Mouse (Mus musculus): ENCODE data around the gene Epc2. TPM values are rescaled to one million over a fixed set of nuclear protein-coding genes. Genes with fewer than 3 reads are reported as not detected.

The Epc2 gene
- total RNA-seq, 2 experiments from 2014 or later: 42.4 to 45.1 TPM

DNA sequence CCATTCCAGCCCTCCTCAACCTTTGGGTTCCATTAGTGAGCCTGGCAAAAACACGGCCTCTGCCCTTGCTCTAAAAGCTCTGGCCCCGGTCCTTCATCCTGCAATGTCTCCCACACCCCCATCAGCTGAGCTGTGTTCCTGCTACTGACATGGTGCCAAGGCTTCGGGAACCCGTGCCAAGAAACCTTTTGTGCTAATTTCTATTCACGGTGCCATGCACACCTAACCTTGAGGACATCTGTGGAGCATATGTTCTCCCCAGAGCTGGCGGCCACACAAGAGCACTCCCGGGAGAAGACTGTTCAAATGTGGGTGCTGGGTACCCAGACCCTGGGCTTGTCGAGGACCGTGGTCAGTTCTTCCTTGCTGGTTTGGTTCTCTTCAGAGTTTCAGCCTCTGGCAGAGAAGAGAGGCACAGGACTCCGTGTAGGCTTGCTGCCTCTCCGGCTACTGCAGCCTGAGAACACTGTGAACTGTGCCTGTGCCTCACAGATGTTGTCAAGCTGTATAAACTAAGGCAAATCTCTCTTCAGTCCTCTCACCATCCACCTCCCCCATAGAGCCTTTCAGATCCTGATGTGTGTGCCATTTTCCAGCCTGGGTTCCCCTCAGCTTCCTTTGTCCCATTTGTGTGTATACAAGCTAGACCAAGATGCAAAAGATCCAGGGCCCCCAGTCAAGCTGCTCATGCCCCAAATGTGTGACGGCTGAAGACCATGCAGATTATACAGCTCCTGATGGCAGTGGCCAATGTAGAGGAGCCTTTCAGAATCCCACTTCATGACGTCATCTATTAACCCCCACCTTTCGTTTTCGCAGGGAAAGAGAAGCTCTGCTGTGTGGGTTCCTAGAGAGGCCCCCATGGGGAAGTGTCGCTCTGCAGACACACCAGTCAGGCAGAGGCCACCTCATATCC is 118.8 kb downstream of the Epc2 start:
- DNase-seq (ENCODE audit: low spot score in 2 of 2): peak; percentile 39 to 42

DNA sequence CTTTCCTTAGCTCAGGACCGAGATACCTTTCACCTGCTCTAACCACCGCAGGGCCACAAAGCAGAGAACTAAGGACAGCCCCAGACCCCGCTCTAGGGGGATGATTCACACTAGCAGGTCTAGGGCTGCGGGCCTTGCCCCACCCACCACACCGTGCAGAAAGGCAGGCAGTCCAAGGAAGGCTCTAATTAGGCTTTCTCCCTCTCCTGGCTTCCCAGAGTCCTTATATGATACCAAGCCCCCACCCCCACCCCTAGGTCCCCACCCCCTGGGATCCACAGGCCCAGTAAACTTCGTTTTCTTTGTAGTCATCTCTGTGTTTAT is 119.5 kb downstream of the Epc2 start:
- no peak for DNase-seq (ENCODE audit: low spot score in 2 of 2)

DNA sequence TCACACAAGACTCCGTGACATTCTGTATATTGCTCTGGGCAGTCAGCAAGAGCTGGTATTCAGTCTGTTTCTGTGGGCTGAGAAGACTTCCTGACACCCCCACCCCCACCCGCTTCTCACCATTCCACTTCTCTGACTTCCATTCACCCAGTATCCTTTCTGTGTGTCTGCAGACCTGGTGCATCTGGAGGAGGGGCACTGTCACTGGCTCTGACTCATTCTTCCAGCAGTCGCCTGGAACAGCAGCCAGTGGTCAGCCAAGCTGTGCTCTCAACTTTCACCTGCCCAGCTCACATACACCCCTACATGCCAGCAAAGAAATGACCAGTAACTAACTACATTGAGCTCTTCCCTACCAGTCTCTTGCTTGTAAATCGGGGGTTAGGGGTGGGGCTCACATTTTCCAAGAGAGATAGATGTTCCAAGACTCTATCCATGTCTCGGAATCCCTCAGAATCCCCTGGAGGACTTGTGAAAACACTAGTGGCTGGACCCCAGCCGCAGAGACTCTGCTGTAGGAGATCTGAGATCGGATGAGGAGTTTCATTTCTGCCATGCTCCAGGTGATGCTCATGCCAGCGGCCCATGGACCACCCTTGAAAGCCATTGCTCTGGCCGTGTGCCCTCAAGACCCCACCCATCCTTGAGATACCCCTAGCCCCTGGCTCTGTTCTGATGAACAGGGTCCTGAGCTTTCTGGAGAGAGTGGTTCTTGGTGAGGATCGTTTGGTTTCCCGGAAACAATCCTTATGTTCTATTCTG is 120.1 kb downstream of the Epc2 start:
- DNase-seq (ENCODE audit: low spot score in 2 of 2): no peak

DNA sequence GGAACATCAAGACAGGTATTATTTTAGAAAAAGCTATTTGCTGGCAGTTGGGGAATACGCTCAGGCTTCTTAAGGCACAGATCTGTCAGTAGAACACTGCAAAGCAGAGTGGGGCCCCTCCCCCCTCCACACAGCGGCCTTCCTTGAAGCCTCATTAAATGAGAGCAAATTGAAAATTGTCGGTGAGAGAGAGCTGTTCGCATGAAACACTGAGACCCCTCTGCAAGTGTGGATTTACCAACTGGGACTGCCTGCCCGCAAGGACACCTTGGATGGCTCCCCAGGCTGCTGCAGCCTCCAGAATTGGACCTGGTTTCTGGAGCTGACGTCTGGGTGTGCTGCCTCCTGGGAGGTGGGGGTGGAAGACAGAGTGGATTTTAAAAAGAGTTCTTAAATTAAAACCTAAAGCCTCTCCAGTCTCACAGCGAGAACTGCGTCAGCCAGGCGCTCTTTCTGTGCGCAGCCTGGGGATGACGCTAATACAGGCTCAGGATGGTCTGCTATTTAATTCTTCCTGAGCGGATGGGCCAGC is 120.9 kb downstream of the Epc2 start:
- peak; percentile 22 to 52 for DNase-seq (ENCODE audit: low spot score in 2 of 2)

DNA sequence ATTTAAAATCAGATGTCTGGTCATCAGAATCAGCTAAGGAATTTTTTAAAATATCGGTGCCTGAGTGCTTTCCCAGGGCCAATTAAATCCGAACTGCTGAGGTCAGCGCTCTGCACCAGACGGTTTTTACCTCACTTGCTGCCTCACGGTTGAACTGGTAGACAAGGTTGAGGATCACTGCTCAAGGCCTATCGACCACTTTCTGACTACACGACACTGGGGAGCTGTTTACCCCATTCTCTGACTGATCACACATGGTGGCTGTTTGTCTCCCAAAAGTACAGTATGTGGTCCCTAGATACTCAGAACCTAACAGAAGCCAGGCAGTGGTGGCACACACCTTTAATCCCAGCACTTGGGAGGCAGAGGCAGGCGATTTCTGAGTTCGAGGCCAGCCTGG is 121.4 kb downstream of the Epc2 start:
- DNase-seq (ENCODE audit: low spot score in 2 of 2): no peak

DNA sequence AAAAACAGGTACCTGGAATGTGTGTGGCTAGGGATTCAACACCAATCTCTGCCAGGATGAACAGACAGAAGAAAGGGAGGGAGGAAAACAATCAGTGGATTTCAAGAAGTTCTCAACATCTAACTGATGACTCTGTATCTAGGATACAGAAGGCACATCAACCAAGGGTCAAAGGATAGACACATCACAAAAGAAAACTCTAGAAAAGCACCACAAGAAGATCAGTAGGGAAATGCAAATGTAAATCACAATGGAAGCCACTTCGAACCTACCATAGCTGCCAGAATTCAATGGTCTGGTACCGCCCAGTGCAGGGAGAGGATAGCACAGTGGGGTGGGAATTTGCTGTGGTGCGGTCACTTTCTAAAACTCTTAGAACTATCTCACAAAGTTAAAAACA is 122.0 kb downstream of the Epc2 start:
- DNase-seq (ENCODE audit: low spot score in 2 of 2): no peak

DNA sequence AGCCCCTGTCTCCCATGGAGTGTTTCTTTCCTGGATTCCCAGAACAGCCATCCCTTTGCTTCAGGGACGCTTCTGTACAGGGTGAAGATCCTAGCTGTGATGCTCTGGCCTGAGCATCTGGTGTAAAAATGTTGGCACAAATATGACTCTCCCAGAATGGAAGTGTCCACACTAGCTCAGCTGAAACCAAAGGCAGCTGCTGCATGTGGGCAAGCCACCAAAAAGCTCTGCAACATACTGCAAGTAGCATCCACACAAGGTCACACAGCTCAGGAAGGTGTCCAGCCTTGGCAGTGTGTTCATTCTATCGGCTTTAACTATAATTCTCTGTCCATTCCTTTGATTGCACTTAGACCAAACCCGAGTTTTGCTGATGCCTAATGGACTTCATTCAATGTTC is 129.3 kb downstream of the Epc2 start:
- no peak for DNase-seq (ENCODE audit: low spot score in 2 of 2)

DNA sequence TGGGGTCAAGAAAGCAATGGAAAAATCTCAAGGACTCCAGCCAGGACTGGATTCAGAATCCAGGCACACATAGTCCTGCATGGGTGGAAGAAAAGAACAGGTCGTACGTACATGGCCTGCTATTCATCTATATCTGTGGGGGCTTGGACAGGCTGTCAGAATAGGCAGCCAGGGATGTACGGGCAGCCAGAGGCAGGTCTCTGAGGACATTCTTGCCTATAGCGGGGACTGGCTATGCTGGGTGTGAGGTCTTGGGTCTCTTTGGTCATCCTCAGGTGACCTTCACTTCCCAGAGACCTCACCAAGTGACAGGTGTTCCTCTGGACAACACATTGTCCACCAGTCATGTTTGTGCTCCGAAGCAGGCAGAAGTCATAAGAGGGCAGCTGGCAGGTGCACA is 131.3 kb downstream of the Epc2 start:
- DNase-seq (ENCODE audit: low spot score in 2 of 2): no peak

DNA sequence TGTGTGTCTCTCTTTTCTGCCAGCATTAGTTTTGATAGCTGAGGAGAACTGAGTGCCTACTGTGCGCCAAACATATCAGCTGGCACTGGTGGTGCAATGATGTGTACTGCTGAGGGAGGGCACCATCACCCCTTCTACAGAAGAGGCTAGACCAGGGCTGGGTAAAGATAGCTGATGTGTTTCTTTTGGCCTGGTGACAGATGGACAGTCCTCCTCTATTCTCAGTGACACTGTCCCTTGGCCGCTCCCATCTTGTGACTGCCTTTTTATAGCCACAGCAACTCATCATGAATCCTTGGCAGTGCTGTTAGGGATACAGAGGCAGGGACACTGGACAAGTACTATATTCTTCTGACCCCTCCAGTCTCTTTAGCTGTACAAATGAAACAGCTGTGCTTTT is 132.0 kb downstream of the Epc2 start:
- DNase-seq (ENCODE audit: low spot score in 2 of 2): no peak

DNA sequence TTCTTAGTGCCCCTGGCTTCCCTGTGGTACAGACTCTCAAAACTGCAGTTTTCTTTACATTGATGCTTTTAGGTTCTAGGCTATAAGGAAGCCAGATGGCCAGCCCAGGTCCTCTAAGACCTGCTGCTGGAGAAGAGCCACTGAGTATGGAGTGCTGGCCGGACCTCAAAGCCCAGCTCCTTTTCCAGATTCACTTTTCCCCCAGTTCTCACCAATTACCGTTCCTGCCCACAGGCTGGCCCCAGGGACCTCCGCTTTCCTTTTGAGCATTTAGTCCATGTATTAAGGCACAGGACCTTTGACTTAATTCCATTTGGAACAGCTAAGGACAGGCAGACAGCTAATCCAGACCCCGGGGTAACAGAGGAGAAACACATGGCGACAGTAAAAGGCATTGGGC is 139.2 kb downstream of the Epc2 start:
- DNase-seq (ENCODE audit: low spot score in 2 of 2): no peak

DNA sequence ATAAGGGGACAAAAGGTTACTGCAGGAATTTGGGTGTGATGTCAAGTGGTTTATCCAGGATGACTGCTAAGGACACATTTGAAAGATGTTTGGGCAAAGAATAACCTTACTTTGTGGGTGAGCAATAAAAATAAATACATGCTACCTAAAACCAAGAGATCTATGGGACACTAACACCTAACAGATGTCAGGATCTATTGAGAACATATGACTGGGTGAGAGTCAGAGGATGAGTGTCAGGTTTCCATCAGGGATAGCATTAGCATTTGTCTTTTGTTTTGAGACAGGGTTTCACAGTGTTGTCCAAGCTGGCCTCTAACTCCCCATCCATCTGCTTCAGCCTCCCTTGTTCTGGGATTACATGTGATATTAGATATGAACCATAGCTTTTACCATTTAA is 141.6 kb downstream of the Epc2 start:
- DNase-seq (ENCODE audit: low spot score in 2 of 2): no peak

DNA sequence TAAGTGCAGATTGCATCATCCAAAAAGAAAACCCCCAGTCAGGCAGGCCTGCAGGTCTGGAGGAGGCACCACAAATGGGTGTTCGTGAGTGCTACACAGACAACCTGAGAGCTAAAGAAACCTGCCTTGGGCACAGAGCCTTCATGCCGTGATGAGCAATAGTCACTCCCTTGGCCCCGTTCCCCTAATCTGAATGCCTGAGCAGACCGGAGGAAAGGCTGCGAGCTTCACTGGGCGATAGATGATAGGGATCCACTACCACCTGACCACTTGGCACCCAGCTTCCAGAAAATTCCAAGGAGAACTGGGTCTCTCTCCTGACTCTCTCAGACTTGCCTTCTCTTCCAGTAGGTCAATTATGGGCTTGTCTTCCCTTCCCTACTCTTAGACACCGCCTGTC is 143.6 kb downstream of the Epc2 start:
- DNase-seq (ENCODE audit: low spot score in 2 of 2): no peak

DNA sequence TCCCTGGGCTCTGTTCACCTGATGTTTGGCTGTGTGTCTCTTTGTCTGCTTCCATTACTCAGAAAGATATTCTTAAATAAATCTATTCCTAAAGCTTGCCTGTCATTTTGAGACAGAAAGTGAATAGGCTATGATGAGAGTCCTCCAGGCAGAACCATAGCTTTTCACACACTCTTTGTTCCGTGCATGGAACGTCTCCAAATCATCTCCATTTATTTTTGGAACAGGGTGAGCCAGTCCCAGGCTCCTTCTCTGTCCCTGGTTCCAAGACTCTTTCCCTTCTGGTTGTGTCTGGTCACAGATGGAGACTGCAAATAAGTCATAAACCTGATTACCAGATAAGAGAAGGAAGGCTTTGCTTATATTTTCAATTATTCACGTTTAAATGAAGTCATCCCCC is 145.0 kb downstream of the Epc2 start:
- DNase-seq (ENCODE audit: low spot score in 2 of 2): no peak

DNA sequence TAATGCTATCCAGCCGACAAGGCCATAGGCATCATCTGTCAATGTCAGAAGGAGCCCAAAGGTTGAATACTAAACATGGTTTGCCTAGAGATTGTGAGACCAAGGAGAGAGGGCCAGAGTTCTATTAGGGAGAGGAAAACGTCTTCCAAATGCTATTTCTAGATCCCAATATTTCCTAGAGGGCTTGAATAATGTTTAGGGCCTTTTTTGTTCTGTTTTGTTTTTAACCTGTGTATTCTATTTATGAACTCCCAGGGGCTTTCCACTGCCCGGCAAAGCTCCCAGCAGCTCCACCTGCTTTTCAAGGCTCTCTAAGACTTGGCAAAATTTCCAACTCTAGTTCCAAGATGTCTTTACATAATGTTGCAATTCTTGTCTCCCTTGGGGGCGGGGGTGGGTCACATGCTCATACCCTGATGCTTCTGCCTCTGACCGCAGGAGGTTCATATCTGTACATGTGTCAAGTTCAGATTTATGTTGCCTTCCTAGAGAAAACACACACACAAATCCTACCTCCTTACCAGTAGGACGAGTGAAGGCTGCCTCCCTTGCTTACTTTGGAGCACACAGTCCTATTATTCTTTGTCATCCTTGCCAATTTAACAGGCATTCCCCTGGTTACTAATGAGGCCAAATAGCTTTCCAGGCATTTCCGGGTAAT is 148.9 kb downstream of the Epc2 start:
- no peak for DNase-seq (ENCODE audit: low spot score in 2 of 2)

Other genes starting within 250 kb of the Epc2 start
- gene Kif5c, start 167.8 kb downstream of the Epc2 start, total RNA-seq (2021): 100 to 1,000 TPM; 557 to 563 TPM

Measured in layer of hippocampus, postnatal 14 days (tissue).